Mouse (Mus musculus): ENCODE data around the gene Hsd3b1.
A peak's percentile ranks its signal among the peaks of the same experiment; 100 is the strongest.
"Not testable (repeated sequence)": the region's sequence is repeated elsewhere in the genome, so short reads cannot be mapped to it uniquely, and the experiment has no call there.

Gene Hsd3b1

DNA sequence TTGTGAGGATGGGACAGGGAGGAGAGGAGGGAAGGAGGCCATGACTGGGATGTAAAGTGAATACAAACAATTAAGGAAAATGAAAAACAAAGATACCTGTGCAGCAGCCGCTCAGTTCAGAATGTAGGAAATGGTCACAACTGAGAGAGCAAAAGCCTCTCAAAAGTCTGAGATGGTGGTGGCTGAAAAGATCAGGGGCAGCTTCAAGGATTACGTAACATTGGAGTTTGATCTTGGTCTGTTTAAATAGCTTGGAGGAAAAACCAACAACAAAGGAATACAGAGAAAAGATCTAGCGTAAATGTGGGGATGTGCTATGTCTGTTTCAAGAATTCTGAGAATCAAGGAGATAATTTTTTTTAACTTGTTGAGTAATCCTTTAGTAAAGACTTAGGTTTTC is at the start of gene Hsd3b1:
Gene Hsd3b1, minus strand, starts transcription at position 219 of the 400 bp plus-strand sequence.
- DNase-seq (ENCODE audit: inconsistent ontology term) = no peak

DNA sequence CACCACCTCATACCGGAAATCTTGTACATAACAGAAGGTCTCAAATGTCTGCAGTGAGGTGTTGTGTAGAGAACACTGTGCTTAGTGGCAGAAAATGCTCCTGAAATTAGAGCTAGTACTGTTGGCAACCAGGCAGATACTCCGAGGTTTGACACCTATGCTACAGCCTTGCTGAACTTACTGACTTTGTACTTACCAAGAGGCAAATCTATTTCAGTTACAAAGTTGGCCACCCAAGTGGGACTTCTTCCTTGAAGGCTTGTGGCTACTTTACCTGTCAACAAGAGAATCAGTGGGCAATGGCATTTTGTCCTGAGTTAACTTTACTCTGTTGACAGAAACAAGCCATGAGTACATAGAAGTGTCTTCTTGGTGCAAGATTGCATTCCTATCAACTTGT is 38.0 kb upstream of the Hsd3b1 start:
- no peak for DNase-seq (ENCODE audit: inconsistent ontology term)

DNA sequence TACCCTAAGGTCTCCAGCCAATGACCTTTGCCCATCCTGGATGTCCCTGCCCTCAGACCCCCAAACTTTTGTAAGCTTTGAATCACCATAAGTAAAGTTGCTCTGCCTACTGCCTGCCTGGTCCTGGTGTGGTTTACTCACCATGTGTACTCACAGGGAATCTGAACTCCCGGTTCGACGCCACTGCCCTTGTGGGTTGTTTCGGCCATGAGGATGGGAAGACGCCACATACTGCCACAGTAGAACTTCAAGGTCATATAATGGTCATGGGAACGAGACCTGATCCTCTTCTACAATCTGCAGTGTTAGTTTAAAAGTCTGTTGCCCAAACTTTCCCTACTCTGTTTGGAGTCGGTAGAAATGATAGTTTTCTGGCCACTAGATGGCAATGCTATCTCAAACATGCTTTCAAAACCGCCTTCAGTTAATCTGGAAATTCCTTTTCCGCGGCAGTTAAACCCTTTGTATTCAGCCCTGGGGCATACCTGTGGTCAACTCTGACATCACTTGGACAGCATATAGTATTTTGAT is 35.5 kb upstream of the Hsd3b1 start:
- DNase-seq (ENCODE audit: inconsistent ontology term) = peak; percentile 72

DNA sequence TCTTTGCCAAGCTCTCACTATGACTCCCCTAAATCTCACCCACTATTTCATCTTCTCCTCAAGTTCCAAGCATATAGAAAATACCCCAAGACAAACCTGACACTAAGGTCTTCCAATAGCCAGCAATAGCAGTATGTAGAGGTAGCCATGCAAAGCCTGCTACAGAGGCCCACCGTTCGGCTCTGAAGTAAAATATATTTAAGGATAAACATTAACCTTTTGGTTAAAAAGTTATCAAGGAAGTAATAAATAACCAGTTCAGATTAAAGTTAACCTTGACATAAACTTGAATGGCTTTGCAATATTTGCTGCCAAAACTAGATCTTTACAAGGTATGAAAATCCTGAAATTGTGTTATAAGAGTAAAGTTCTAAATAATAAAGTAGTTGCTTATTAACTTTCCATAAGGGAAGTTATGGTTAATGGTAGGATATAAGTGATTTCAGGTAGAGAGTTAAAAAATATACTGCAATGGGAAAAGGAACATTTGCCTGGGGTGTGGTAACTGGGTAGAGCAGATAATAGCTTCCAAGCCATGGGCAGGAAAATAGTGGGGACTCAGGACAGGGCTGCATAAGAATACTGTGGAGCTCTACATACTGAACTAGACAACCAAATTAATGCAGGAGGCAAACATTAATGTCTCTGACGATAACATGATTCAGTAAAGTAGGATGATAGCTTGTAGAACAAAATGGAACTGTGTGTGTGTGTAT is 33.6 kb upstream of the Hsd3b1 start, which contains the start of gene Hao2:
Gene Hao2, minus strand, starts transcription at position 183 of the 716 bp plus-strand sequence.
- no peak for DNase-seq (ENCODE audit: inconsistent ontology term)

DNA sequence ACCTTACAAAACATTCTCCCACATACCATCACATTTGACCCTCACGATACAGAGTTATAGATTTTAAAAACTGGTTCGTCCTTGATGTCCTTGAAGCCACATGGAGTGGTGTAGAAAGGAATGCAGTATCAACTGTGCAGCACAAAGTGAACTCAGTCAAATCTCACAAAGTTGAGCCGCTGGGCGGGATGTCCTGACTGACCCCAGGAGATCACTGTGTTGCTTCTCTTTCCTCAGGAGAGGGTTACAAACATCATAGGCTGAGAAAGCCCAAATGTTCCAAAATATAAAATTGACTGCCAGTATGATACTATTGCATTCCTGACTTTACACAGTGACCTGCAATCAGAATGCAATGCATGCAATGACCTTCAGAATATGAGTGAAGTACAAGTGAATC is 30.8 kb upstream of the Hsd3b1 start:
- no peak for DNase-seq (ENCODE audit: inconsistent ontology term)

DNA sequence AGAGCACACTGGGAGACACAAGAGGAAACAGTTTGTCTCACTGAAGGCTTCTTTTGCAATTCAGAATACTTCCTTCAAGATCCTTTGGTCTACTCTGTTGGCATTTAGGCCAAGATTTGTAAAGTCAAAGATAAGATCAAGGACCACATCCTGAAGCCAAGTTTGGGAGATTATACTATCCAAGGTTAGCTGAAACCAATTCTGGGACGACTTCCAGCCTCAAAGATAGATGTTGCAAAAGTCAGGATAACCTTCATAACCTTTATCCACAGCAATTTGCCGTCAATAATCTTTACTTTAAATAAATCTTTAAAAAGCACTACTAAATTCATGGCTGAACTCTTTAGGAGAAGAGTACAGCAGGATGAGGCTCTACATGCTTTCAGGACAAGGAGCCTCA is 28.6 kb upstream of the Hsd3b1 start:
- no peak for DNase-seq (ENCODE audit: inconsistent ontology term)

DNA sequence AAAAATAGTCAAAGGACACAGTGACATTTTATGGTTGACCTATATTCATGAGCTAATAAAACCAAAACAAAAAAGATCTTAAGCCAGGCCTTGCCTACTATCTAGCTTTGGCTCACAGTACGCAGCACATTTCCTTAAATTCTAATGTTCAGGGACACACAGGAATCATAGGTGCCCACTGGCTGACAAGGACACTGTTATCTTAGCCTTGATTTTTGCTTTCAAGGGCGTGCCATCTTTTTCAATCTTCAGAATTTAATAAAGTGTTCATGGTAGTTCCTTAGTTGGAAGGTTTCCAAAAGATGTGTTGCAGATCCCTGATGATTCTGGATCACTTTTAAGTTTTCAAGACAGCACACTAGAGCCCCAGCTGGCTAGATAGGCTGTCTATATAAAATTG is 21.2 kb upstream of the Hsd3b1 start:
- DNase-seq (ENCODE audit: inconsistent ontology term) = no peak

DNA sequence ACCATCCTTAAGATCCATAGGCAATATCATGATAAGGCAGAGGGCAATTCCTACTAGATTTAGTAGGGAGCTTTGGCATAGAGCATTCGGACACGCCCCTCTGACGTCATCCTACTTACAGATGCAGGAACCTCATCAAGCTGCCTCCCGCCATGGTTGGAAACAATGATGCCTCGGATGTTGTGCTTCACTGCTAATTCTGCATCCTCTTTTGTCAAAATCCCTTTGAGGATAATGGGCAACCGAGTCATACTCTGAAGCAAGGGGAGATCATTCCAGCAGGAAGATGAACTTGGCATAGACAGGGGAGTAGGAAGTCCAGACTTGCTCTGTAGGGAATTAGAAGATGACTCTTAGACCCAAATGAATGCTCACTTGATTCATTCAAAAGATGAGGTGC is 20.6 kb upstream of the Hsd3b1 start:
- DNase-seq (ENCODE audit: inconsistent ontology term) = no peak

DNA sequence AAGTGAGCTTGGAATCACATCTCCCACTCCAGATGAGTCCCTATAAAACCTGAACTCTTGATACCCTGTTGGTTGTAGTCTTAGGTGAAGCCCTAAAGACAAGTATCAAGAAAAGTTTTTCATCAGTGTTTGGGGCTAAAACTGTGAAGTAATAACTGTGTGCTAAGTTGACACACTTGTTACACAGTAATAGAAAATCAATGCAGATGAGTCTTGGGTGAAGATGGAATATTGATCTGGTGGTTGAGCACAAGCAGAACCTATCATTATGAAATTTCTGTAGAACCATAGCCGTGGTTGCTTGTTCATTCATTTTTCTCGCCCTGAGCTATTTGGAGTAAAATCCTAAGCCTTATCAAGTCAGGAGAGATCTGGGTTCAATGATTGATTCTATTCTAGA is 8.6 kb upstream of the Hsd3b1 start:
- no peak for DNase-seq (ENCODE audit: inconsistent ontology term)

DNA sequence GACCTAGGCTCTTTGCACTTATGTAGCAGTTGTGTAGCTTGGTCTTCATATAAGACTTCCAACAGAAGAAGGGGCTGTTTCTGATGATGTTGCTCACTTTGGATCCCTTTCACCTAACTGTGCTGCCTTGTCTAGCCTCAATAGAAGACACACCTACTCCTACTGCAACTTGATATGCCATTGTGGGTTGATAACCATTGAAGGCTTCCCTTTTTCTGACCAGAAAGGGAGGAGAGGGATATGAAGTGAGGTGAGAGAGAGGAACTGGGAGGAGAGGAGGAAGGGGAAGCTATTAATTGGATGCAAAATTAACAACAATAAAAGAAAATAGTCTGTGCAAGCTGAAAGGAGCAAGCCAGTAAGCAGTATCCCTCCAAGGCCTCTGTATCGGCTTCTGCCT is 3.2 kb upstream of the Hsd3b1 start:
- no peak for DNase-seq (ENCODE audit: inconsistent ontology term)

DNA sequence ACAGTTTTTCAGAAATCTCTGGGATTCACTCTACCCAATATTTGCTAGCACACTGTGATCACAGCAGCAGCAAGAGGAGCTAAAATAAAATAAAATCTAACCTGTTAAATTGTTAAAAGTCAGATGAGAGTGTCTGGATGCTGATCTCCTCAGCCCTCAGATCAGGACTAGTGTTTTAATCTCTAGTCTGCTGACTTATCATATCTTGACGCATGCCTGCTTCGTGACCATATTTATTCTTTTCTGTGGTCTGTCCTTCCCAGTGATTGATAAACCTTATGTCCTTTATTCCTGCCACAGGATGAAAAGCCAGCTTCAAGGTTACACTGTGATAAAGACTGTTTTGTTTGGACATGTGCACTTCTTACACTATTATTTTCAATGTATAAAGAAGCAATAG is 1.5 kb downstream of the Hsd3b1 start:
- no peak for DNase-seq (ENCODE audit: inconsistent ontology term)

DNA sequence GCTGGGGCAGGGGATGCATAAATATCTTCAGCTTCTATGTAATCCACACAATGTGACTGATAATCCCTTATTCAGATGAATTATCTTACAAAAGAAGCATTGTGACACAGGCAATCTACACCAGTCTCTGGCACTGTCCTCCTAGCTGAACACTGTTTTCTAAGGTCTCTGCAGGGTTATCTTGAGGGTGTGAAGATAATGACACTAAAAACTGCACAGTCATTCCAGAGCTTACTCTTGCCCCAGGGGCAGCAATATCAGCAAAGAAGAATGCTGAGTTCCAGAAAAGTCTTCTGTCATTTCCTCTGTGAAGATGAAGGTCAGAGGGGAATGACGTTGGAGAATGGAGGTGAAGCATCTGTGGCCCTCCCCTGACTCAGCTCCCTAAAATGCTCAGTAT is 2.7 kb downstream of the Hsd3b1 start:
- no peak for DNase-seq (ENCODE audit: inconsistent ontology term)

DNA sequence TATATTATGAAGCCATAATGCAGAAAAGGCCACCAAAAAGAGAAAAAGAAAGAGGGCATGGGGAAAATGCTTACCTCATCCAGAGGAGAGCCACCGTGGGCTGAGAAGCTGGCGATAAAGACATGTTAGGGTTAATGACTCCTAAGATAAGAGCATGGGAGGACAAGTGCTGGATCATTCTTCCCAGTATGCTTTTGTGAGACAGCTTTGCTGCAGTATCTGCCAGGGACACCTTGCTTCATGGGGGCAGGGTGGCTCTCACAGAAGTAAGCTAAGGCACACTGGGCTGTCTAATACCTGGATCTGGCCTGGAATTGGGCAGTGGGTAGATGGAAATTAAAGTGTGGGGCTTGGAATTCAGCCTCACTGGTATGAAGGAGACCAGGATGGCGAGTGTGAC is 4.4 kb downstream of the Hsd3b1 start:
- no peak for DNase-seq (ENCODE audit: inconsistent ontology term)

DNA sequence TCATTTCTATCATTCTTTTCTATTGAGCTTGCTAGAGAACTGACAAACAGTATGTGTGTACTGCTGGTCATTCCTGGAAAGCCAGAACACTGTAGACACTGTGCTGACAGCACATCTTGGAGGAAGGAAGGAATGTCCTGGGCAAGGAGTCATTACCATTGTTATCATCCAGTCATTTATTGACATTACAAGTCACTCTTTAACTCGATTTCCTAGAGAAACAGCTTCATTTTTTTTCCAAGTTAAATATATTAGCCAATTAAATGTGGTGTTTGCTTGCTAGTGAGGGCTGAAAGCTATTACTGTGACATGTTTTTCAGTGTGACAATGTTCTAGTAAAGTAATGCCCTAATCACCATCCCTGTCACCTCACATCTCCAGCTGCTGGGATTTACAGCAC is 5.9 kb downstream of the Hsd3b1 start:
- no peak for DNase-seq (ENCODE audit: inconsistent ontology term)

DNA sequence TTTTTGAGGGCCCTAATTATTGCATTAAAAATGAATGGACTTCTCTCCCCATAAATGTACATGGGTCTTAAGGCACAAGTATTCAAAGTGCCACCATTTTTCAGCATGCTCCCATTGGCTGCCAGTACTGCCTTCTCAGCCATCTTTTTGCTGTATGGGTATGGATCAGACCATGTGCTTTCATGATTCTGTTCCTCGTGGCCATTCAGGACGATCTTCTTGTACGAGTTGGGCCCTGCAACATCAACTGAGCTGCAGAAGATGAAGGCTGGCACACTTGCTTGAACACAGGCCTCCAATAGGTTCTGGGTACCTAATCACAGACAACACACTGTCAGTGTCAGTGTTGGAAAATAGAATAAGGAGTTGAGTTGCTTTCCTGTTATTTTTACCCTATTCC is 6.5 kb downstream of the Hsd3b1 start:
- no peak for DNase-seq (ENCODE audit: inconsistent ontology term)

DNA sequence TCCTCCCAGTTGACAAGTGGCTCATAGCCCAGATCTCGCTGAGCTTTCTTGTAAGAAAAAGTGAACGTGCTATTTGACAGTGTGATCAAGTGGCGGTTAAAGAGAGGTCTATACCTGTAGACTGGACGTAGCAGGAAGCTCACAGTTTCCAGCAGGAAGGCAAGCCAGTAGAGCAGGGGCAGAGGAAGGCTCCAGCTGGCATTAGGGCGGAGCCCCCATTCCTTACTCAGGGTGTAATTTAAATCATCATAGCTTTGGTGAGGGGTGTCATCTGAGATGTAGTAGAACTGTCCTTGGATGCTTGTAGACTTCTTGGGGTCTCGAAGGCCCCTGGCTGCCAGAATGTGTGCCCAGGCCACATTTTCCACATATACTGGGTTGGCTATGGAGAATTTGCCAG is 7.0 kb downstream of the Hsd3b1 start:
- no peak for DNase-seq (ENCODE audit: inconsistent ontology term)

DNA sequence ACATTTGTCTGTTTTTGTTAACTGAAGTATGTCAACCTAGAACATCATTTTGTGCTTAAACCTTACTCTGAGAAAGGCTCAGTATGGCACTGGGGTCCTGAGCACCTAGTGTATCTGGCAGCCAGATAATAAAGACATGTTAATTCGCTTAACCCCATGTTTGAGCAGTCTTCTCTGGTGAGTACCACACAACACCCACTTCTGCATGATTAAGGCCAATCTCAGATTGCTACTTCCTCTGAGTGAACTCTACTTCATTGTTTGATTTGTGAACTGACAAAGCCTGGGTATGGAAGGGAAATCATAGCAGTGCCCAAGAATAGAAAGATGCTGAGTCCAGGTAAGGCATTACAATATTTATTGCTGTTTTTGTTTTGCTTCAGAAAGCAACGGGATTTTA is 7.7 kb downstream of the Hsd3b1 start:
- no peak for DNase-seq (ENCODE audit: inconsistent ontology term)

DNA sequence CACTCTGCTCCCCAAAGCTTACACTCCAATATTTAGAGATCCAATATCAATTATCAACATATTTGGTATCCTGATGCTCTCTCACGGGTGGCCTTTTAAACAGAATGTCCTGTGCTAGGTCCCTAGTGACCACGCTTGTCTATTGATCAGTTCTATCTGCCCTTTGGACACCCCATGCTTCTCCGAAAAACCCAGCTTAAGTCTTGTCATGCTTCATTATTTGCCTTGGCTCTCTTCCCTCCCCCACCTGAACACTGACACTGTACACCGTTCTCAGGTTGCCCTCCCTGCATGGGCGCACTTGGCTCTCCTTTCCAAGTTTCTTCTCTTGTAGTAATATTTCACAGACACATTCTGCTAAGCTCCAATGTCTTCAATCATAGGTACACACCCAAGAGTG is 9.3 kb downstream of the Hsd3b1 start:
- DNase-seq (ENCODE audit: inconsistent ontology term) = no peak

DNA sequence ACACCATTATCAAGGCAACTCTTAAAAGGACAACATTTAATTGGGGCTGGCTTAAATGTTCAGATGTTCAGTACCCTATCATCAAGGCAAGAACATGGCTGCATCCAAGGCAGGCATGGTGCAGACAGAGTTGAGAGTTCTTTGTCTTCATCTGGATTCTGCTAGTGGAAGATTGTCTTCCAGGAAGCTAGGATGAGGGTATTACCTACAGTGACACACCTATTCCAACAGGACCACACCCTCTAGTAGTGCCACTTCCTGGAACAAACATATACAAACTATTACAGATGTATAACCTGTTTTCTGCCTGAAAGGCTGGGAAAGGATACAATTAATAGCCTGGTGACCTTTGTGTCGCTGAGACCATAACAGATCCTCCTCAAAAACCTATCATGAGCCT is 10.7 kb downstream of the Hsd3b1 start:
- DNase-seq (ENCODE audit: inconsistent ontology term) = no peak

DNA sequence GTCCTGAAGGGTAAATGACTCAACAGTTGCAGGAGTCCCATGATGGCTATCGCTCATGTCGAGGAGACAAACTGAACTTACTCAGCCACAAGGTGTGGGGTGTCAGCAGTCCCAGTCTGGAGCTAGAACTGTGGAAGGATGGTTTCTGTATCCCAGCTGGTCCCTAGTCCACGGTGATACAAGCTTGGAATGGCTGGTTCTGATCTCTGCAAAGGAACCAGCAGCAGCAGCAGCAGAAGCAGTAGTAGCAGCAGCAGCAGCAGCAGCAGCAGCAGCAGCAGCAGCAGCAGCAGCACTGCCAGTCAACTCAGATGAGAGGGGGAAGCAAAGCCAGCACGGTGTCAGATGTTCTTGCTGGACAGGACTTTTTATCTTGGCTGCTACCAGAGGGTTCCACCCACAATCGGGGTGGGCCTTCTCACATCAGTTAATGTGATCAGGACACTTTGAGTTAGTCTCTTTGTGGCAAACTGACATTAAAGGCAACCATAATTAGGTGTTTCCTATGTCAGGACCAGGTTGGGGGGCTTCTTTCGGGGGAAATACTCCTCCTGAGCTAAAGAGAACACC is 45.4 kb downstream of the Hsd3b1 start, which contains the start of gene Hsd3b6:
Gene Hsd3b6, minus strand, starts transcription at position 343 of the 570 bp plus-strand sequence.
- DNase-seq (ENCODE audit: inconsistent ontology term) = no peak

DNA sequence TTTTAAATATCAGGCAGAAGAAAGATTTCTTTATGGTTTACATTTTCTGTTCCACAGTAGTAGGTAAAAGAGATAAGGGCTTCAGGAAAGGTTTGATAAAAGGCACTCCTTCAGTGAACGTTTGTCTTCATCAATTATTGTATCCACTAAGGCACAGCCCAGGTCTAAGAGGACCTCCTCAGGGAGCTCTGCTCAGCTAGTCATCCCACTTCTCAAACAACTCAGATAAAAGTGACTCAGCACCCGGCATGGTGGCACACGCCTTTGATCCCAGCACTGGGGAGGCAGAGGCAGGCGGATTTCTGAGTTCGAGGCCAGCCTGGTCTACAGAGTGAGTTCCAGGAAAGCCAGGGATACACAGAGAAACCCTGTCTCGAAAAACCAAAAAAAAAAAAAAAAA is 46.9 kb downstream of the Hsd3b1 start:
- DNase-seq (ENCODE audit: inconsistent ontology term) = not testable (repeated sequence)

DNA sequence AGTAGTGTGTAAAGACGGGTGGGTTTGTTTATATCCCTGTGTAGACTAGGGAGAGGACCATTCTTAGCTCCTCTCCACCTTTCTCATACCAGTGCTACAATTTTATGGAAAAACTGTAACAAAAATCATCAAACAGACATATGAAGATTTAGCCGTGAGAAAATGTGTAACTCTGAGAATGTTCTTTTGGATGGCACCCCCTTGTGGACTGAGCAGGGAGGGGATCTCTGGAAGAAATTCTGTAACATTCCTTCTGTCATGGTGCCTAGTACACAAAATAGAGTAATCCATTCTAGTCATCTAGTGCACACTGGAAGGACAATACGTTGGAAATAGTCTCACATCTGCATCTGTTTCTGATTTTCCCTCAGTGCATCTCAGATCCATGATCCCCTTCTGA is 54.6 kb downstream of the Hsd3b1 start:
- DNase-seq (ENCODE audit: inconsistent ontology term) = not testable (repeated sequence)
